Comparison of ENCODE assay signal across 16 mouse cellular contexts in genomic region chr4:122873003-122873402, GRCm38 (mm10). TPM values are rescaled to one million over a fixed set of nuclear protein-coding genes. Genes with fewer than 3 reads are reported as not detected.
DNase-seq lines count a peak whose midpoint lies in the region; ATAC-seq and TF ChIP-seq lines count a peak whose summit lies in the region.
"Had no signal": no experiment of that assay in that cellular context is flagged by ENCODE, and none has a peak within 500 bp of the region (broad histone marks: within the 10 kb centered on the region; RNA-seq: fewer than 3 reads in every experiment).

No protein-coding gene starts in this region.

- H3K36me3 ChIP-seq in liver, embryonic 16.5 days (ENCODE audit: control insufficient read depth, insufficient read depth): peaks cover 29% of the 10 kb centered on the region
- peaks cover 19% of the 10 kb centered on the region for H3K36me3 ChIP-seq in intestine, embryonic 15.5 days

- TF ChIP-seq CTCF in lung, adult 2 months (IDR thresholded peaks at IDR 0.05; ENCODE audit: insufficient read depth, low read length): no peak

- no peaks in the 10 kb centered on the region for H3K27me3 ChIP-seq in liver, embryonic 16.5 days (ENCODE audit: control insufficient read depth, insufficient read depth, low read depth, low read length)
- H3K27me3 ChIP-seq in intestine, embryonic 15.5 days (replicated peaks): no peaks in the 10 kb centered on the region
- H3K27me3 ChIP-seq: embryonic facial prominence, embryonic 12.5 days; forebrain, embryonic 13.5 days; heart, embryonic 13.5 days; lung, embryonic 15.5 days; midbrain, embryonic 13.5 days had no signal

- no peaks in the 10 kb centered on the region for H3K9me3 ChIP-seq in liver, embryonic 16.5 days (replicated peaks; ENCODE audit: control insufficient read depth, low read length)
- H3K9me3 ChIP-seq in intestine, embryonic 15.5 days: no peaks in the 10 kb centered on the region
- H3K9me3 ChIP-seq: embryonic facial prominence, embryonic 12.5 days; forebrain, embryonic 13.5 days; heart, embryonic 13.5 days; lung, embryonic 15.5 days; midbrain, embryonic 13.5 days had no signal

- no peak overlapping the region for H3K9ac ChIP-seq in liver, embryonic 16.5 days (ENCODE audit: low read depth, low read length)
- H3K9ac ChIP-seq in intestine, embryonic 15.5 days: no peak overlapping the region
- H3K9ac ChIP-seq: embryonic facial prominence, embryonic 12.5 days; forebrain, embryonic 13.5 days; heart, embryonic 13.5 days; hindbrain, embryonic 14.5 days; lung, embryonic 15.5 days; midbrain, embryonic 13.5 days had no signal

- ATAC-seq in CD4-positive, CD25-positive, alpha-beta regulatory T cell, adult 4 months: peak; percentile 31
- ATAC-seq in common myeloid progenitor, adult 5-6 weeks (replicated peaks; ENCODE audit: low read depth, poor library complexity, severe bottlenecking): 0 out of 2 replicates have a peak, but pooled peaks have one; percentile 15
- ATAC-seq in liver, embryonic 16.5 days (ENCODE audit: low read depth): peak; percentile 76
- ATAC-seq in intestine, embryonic 15.5 days: no peak
- ATAC-seq: forebrain, embryonic 13.5 days; midbrain, embryonic 13.5 days had no signal

- H3K4me2 ChIP-seq in liver, embryonic 16.5 days (ENCODE audit: low read depth, low read length): peak overlapping the region; percentile 31
- no peak overlapping the region for H3K4me2 ChIP-seq in intestine, embryonic 15.5 days (replicated peaks)
- H3K4me2 ChIP-seq: embryonic facial prominence, embryonic 12.5 days; forebrain, embryonic 13.5 days; heart, embryonic 13.5 days; hindbrain, embryonic 14.5 days; lung, embryonic 15.5 days; midbrain, embryonic 13.5 days had no signal

- H3K4me3 ChIP-seq in liver, embryonic 16.5 days (ENCODE audit: low read depth, low read length): peak overlapping the region; percentile 20
- H3K4me3 ChIP-seq in intestine, embryonic 15.5 days (replicated peaks): no peak overlapping the region
- no peak overlapping the region for H3K4me3 ChIP-seq in lung, adult 2 months (replicated peaks; ENCODE audit: extremely low read depth, low read depth, low read length)
- H3K4me3 ChIP-seq: embryonic facial prominence, embryonic 12.5 days; forebrain, embryonic 13.5 days; heart, embryonic 13.5 days; lung, embryonic 15.5 days; midbrain, embryonic 13.5 days had no signal

- WGBS in liver, embryonic 16.5 days (ENCODE audit: insufficient replicate concordance): 22% methylated on average over 5 of the region's 5 CpGs
- 73% methylated on average over 5 of the region's 5 CpGs for WGBS in intestine, embryonic 15.5 days
- 41% methylated on average over 5 of the region's 5 CpGs for WGBS in lung, adult 2 months

- no peak for TF ChIP-seq POLR2A in lung, adult 2 months (IDR thresholded peaks at IDR 0.05; ENCODE audit: borderline replicate concordance, extremely low read depth, low read depth, low read length)

- no peak overlapping the region for H3K27ac ChIP-seq in liver, embryonic 16.5 days (ENCODE audit: low read length)
- H3K27ac ChIP-seq in intestine, embryonic 15.5 days: no peak overlapping the region
- H3K27ac ChIP-seq: embryonic facial prominence, embryonic 12.5 days; forebrain, embryonic 13.5 days; heart, embryonic 13.5 days; hindbrain, embryonic 14.5 days; lung, embryonic 15.5 days; midbrain, embryonic 13.5 days had no signal

- peak; percentile 74 for DNase-seq in 416B (ENCODE audit: low read depth)
- no peak for DNase-seq in right cerebral cortex, postnatal 14 days
- no peak for DNase-seq in lung, adult 2 months
- DNase-seq: cerebellum, postnatal 14 days; gastrocnemius, postnatal 14 days; kidney, adult 8-10 months had no signal

- peaks cover 23% of the 10 kb centered on the region for H3K4me1 ChIP-seq in liver, embryonic 16.5 days (ENCODE audit: control insufficient read depth, low read depth, low read length)
- no peaks in the 10 kb centered on the region for H3K4me1 ChIP-seq in intestine, embryonic 15.5 days (replicated peaks)
- peaks cover 16% of the 10 kb centered on the region for H3K4me1 ChIP-seq in lung, adult 2 months (ENCODE audit: control insufficient read depth, insufficient read depth, low read length)
- H3K4me1 ChIP-seq: embryonic facial prominence, embryonic 12.5 days; forebrain, embryonic 13.5 days; lung, embryonic 15.5 days; midbrain, embryonic 13.5 days had no signal

RNA-seq across cellular contexts. Expression of gene Cap1, which starts 12.9 kb away (rescaled TPM):
- 100 to 1,000 TPM; 298 to 352 TPM for polyA plus RNA-seq in CD4-positive, CD25-positive, alpha-beta regulatory T cell, adult 4 months (2017; shearing (Covaris generic))
- total RNA-seq in common myeloid progenitor, adult 5-6 weeks (2017): 114 and 153 TPM in 2 replicates
- polyA plus RNA-seq in liver, embryonic 16.5 days (2015; fragmentation: Nextera tagmentation; extraction: Ambion mirVana): 26.4 and 33.7 TPM in 2 replicates
- 82.4 and 84.9 TPM in 2 replicates for polyA plus RNA-seq in intestine, embryonic 15.5 days (2015; fragmentation: Nextera tagmentation; extraction: Ambion mirVana)
- 101 and 124 TPM in 2 replicates for polyA plus RNA-seq in lung, adult 2 months (2012; rRNA removed)

RNA-seq across cellular contexts. Expression of gene Ppt1, which starts 37.0 kb away (rescaled TPM):
- polyA plus RNA-seq in CD4-positive, CD25-positive, alpha-beta regulatory T cell, adult 4 months (2017; shearing (Covaris generic)): 100 to 1,000 TPM; 112 to 156 TPM
- 52.5 and 64.8 TPM in 2 replicates for total RNA-seq in common myeloid progenitor, adult 5-6 weeks (2017)
- polyA plus RNA-seq in liver, embryonic 16.5 days (2015; fragmentation: Nextera tagmentation; extraction: Ambion mirVana): 20.6 and 21.9 TPM in 2 replicates
- 69.5 and 70.7 TPM in 2 replicates for polyA plus RNA-seq in intestine, embryonic 15.5 days (2015; fragmentation: Nextera tagmentation; extraction: Ambion mirVana)
- polyA plus RNA-seq in lung, adult 2 months (2012; rRNA removed): 35.2 and 43.6 TPM in 2 replicates
